Mouse (Mus musculus): ENCODE data around the gene Txn1.

DNA sequence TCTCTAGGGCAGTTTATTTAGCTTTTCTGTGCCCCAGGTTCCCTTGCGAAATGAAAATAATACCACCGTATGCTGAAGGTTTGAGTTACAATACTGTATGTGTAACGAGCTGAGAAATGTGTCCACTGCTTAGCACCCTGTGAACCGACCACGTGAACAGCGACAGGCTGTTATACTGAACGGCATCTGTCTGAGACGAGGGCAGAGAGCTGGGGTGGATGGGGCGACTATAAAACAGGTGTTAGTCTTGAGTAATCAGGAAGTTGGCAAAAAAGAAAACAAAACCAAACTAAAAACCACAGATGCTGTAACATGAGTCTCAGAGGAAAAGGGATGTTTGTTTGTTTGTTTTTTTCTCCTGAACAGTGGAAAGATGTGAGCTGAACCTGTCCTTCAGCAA lies 1.9 kb upstream of the Txn1 start:
- TF ChIP-seq POLR2A (IDR thresholded peaks at IDR 0.05; ENCODE audit: insufficient read depth, low read depth, low read length) (no peak), CTCF (IDR thresholded peaks at IDR 0.05; ENCODE audit: insufficient read depth, low read depth, low read length) (no peak)
